Mouse (Mus musculus): Measurements from ENCODE around the gene Olfr462. TPM values are rescaled to one million over a fixed set of nuclear protein-coding genes. Genes with fewer than 3 reads are reported as not detected.

Olfr462 gene
- polyA plus RNA-seq (2012; rRNA removed) (not detected in 2 replicates), polyA plus RNA-seq (2014; fragmentation: Nextera tagmentation; extraction: Ambion mirVana) (not detected in 2 replicates)

DNA sequence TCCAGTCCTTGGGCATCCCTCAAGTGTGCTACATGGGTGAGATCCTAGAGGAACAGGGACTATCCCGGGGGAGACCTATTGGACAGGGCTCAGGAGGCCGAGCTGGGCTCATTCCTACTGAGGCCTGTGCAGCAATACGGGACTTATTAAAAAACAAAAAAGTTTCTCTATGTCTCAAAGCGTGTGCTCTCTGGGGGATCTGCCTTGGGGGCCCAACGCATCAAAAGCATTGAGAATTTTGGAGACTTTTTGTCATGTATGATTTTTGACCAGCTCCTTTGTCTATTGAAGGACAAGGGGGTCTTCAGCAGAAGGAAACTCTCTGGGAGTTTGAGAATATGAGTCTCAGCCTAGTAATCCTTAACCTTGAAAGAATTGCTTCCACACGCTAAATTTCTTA is at the start of gene Olfr462:
Olfr462 (minus strand) TSS at position 101 of the 400 bp plus-strand sequence.
- no peaks in the 10 kb centered on the region for H3K36me3 ChIP-seq (ENCODE audit: control insufficient read depth, insufficient read depth, low read length)
- H3K9ac ChIP-seq (ENCODE audit: low read depth, low read length, severe bottlenecking) = no peak within 1 kb of the TSS
- no peak for TF ChIP-seq POLR2A (IDR thresholded peaks at IDR 0.05; ENCODE audit: borderline replicate concordance, extremely low read depth, insufficient read depth, insufficient read length)
- 88% methylated on average over 6 of the region's 6 CpGs for WGBS
- no peak within 1 kb of the TSS for H3K4me2 ChIP-seq (replicated peaks; ENCODE audit: low read depth, low read length, severe bottlenecking)
- no peak for DNase-seq (ENCODE audit: low spot score)
- no peak for ATAC-seq (ENCODE audit: low FRiP score, low read depth)
- no peaks in the 10 kb centered on the region for H3K27me3 ChIP-seq (ENCODE audit: control insufficient read depth, insufficient read depth, low read length)
- H3K4me3 ChIP-seq (replicated peaks; ENCODE audit: low read length) = no peak within 1 kb of the TSS
- no peaks in the 10 kb centered on the region for H3K9me3 ChIP-seq (ENCODE audit: control insufficient read depth, low read length)
- no peaks in the 10 kb centered on the region for H3K4me1 ChIP-seq (ENCODE audit: control insufficient read depth, insufficient read depth, low read length)
- H3K27ac ChIP-seq (replicated peaks; ENCODE audit: low read depth, low read length) = no peak within 1 kb of the TSS

DNA sequence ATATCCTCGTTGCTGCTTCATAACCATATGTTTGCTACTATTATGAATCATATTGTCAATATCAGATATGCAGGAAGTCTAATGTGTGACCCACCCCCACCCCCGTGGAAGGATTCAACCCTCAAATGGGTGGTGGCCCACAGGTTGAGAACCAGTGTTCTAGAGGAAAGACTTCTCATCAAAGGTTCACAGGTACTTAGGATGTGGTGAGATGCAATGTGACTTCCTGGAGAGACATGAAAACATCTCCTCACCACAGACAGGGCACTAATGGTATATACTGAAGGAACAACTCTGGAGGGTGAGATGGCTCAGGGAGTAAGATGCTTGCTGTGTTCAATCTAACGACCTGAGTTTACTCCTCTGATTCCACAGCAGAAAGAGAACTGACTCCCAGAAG is 43.4 kb upstream of the Olfr462 start:
- Histone ChIP-seq H3K27me3 (ENCODE audit: control insufficient read depth, insufficient read depth, low read length) (no peaks in the 10 kb centered on the region; the same call in 1 of the 2 replicates), H3K9me3 (ENCODE audit: control insufficient read depth, low read length) (no peaks in the 10 kb centered on the region), H3K4me3 (replicated peaks; ENCODE audit: low read length) (no peak overlapping the region), H3K27ac (replicated peaks; ENCODE audit: low read depth, low read length) (no peak overlapping the region), H3K4me2 (replicated peaks; ENCODE audit: low read depth, low read length, severe bottlenecking) (no peak overlapping the region), H3K4me1 (ENCODE audit: control insufficient read depth, insufficient read depth, low read length) (no peaks in the 10 kb centered on the region), H3K9ac (ENCODE audit: low read depth, low read length, severe bottlenecking) (no peak overlapping the region), H3K36me3 (ENCODE audit: control insufficient read depth, insufficient read depth, low read length) (no peaks in the 10 kb centered on the region)
- ATAC-seq (ENCODE audit: low FRiP score, low read depth) (no peak), DNase-seq (ENCODE audit: low spot score) (no peak)
- WGBS = 71% methylated on average over 3 of the region's 3 CpGs
- TF ChIP-seq POLR2A (IDR thresholded peaks at IDR 0.05; ENCODE audit: borderline replicate concordance, extremely low read depth, insufficient read depth, insufficient read length) = no peak

DNA sequence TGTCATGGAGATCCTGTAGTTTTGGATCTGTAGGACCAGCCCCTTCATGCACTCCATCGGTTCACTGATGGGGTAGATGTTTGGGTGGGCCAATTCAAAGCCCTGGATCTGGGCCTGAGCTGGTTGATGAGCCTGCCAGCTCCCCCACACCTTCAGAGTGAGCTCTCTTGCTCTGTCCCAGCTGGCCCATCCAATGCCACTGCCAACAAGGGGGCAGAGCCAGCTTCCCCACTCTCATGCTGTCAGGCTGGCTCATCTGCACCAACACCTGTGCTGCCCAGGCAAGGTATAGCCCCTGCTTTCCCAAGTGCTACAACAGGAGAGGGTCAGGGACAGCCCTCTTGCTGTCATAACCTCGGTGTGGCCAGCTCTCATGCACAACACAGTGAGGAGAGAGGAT is 41.7 kb upstream of the Olfr462 start:
- DNase-seq (ENCODE audit: low spot score) = no peak
- TF ChIP-seq POLR2A (IDR thresholded peaks at IDR 0.05; ENCODE audit: borderline replicate concordance, extremely low read depth, insufficient read depth, insufficient read length) = no peak
- no peak overlapping the region for H3K9ac ChIP-seq (ENCODE audit: low read depth, low read length, severe bottlenecking)
- H3K27ac ChIP-seq (replicated peaks; ENCODE audit: low read depth, low read length) = no peak overlapping the region
- H3K9me3 ChIP-seq (ENCODE audit: control insufficient read depth, low read length) = no peaks in the 10 kb centered on the region
- H3K4me2 ChIP-seq (replicated peaks; ENCODE audit: low read depth, low read length, severe bottlenecking) = no peak overlapping the region
- no peak for ATAC-seq (ENCODE audit: low FRiP score, low read depth)
- no peaks in the 10 kb centered on the region for H3K4me1 ChIP-seq (ENCODE audit: control insufficient read depth, insufficient read depth, low read length)
- 67% methylated on average over 2 of the region's 2 CpGs for WGBS
- no peaks in the 10 kb centered on the region; the same call in 1 of the 2 replicates for H3K27me3 ChIP-seq (ENCODE audit: control insufficient read depth, insufficient read depth, low read length)
- H3K36me3 ChIP-seq (ENCODE audit: control insufficient read depth, insufficient read depth, low read length) = no peaks in the 10 kb centered on the region
- no peak overlapping the region for H3K4me3 ChIP-seq (replicated peaks; ENCODE audit: low read length)

DNA sequence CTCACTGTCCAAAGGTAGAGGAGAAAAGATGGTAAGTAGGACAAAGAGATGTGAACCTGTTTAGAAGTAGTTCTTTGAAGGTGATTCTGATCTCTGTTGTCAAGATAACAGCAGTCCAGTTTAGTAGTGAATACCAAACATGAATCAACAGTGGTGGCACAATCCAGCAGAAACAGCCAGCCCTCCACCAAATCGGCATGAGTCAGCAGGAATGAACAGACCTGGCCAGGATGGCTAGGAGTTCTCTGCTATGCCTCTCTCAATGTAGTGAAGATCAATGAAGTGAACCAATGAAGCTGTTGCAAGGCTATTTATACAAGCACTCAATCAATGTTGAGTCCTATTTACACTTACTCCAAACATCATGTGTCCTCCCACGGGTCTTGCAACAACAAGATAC is 38.3 kb upstream of the Olfr462 start:
- Histone ChIP-seq H3K36me3 (ENCODE audit: control insufficient read depth, insufficient read depth, low read length) (no peaks in the 10 kb centered on the region), H3K4me2 (replicated peaks; ENCODE audit: low read depth, low read length, severe bottlenecking) (no peak overlapping the region), H3K4me1 (ENCODE audit: control insufficient read depth, insufficient read depth, low read length) (no peaks in the 10 kb centered on the region), H3K9me3 (ENCODE audit: control insufficient read depth, low read length) (no peaks in the 10 kb centered on the region), H3K27me3 (ENCODE audit: control insufficient read depth, insufficient read depth, low read length) (no peaks in the 10 kb centered on the region; the same call in 1 of the 2 replicates), H3K4me3 (replicated peaks; ENCODE audit: low read length) (no peak overlapping the region), H3K27ac (replicated peaks; ENCODE audit: low read depth, low read length) (no peak overlapping the region), H3K9ac (ENCODE audit: low read depth, low read length, severe bottlenecking) (no peak overlapping the region)
- 93% methylated on average over 2 of the region's 2 CpGs for whole genome bisulfite sequencing
- ATAC-seq (ENCODE audit: low FRiP score, low read depth) (no peak), DNase-seq (ENCODE audit: low spot score) (no peak)
- TF ChIP-seq POLR2A (IDR thresholded peaks at IDR 0.05; ENCODE audit: borderline replicate concordance, extremely low read depth, insufficient read depth, insufficient read length) = no peak

DNA sequence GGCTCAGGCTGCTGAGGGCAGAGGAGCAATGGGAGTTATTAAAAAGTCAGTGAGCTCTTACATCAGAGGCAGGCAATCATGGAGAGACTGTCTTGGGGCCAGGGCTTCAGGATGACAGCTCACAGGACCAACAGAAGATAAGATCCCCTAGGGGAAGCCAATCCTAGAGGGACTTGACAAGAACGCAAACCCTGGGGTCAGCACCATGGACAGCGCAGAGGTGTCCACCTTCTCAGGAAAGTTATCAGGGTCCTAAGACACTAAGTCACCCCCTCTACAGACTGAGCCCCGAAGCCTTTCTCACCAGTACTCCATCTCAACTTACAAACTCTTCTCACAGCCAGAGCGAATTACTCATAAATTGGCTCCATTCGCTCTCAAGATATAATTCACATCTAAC is 28.9 kb upstream of the Olfr462 start, which contains the start of gene Olfr464:
Olfr464 (minus strand) TSS at position 2 of the 400 bp plus-strand sequence.
- Histone ChIP-seq H3K4me3 (replicated peaks; ENCODE audit: low read length) (no peak within 1 kb of the TSS), H3K9ac (ENCODE audit: low read depth, low read length, severe bottlenecking) (no peak within 1 kb of the TSS), H3K4me2 (replicated peaks; ENCODE audit: low read depth, low read length, severe bottlenecking) (no peak within 1 kb of the TSS), H3K4me1 (ENCODE audit: control insufficient read depth, insufficient read depth, low read length) (no peaks in the 10 kb centered on the region), H3K27ac (replicated peaks; ENCODE audit: low read depth, low read length) (no peak within 1 kb of the TSS), H3K27me3 (ENCODE audit: control insufficient read depth, insufficient read depth, low read length) (no peaks in the 10 kb centered on the region), H3K36me3 (ENCODE audit: control insufficient read depth, insufficient read depth, low read length) (no peaks in the 10 kb centered on the region), H3K9me3 (ENCODE audit: control insufficient read depth, low read length) (no peaks in the 10 kb centered on the region)
- DNase-seq (ENCODE audit: low spot score) = peak; percentile 47
- 19% methylated on average over 5 of the region's 5 CpGs for WGBS
- ATAC-seq (ENCODE audit: low FRiP score, low read depth) = no peak
- TF ChIP-seq POLR2A (IDR thresholded peaks at IDR 0.05; ENCODE audit: borderline replicate concordance, extremely low read depth, insufficient read depth, insufficient read length) = no peak

DNA sequence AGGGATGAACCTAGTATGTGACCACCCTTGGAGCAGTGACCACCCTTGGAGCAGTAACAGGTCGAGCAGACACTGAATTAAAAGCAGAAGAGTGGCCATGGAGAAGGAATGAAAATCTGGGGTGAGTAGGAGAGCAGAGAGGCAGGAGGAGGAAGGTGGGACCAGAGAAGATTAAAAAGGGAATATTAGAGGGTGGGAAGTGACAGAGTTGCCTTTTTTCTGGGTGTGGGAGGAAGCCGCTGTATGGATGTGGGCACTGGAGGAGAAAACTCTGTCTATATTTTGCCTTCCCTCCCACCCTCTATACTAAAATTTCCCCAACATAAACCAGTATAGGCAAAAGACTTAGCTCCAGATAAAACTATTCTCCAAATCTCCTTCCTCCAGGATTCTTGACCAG is 28.2 kb upstream of the Olfr462 start:
- Histone ChIP-seq H3K27ac (replicated peaks; ENCODE audit: low read depth, low read length) (no peak overlapping the region), H3K4me1 (ENCODE audit: control insufficient read depth, insufficient read depth, low read length) (no peaks in the 10 kb centered on the region), H3K9me3 (ENCODE audit: control insufficient read depth, low read length) (no peaks in the 10 kb centered on the region), H3K4me2 (replicated peaks; ENCODE audit: low read depth, low read length, severe bottlenecking) (no peak overlapping the region), H3K4me3 (replicated peaks; ENCODE audit: low read length) (no peak overlapping the region), H3K36me3 (ENCODE audit: control insufficient read depth, insufficient read depth, low read length) (no peaks in the 10 kb centered on the region), H3K9ac (ENCODE audit: low read depth, low read length, severe bottlenecking) (no peak overlapping the region), H3K27me3 (ENCODE audit: control insufficient read depth, insufficient read depth, low read length) (no peaks in the 10 kb centered on the region)
- no peak for TF ChIP-seq POLR2A (IDR thresholded peaks at IDR 0.05; ENCODE audit: borderline replicate concordance, extremely low read depth, insufficient read depth, insufficient read length)
- 63% methylated on average over 2 of the region's 2 CpGs for WGBS
- ATAC-seq (ENCODE audit: low FRiP score, low read depth) = no peak
- DNase-seq (ENCODE audit: low spot score) = no peak
